Comparison of ENCODE assay signal across 26 mouse cellular contexts in genomic region chr4:152073715-152074114, GRCm38 (mm10). TPM values are rescaled to one million over a fixed set of nuclear protein-coding genes. Genes with fewer than 3 reads are reported as not detected.
DNase-seq lines count a peak whose midpoint lies in the region; ATAC-seq and TF ChIP-seq lines count a peak whose summit lies in the region.
"Had no signal": no experiment of that assay in that cellular context is flagged by ENCODE, and none has a peak within 500 bp of the region (broad histone marks: within the 10 kb centered on the region; RNA-seq: fewer than 3 reads in every experiment).

No protein-coding gene starts in this region.

- H3K36me3 ChIP-seq in forebrain, embryonic 10.5 days (replicated peaks): no peaks in the 10 kb centered on the region
- H3K36me3 ChIP-seq in forebrain, embryonic 14.5 days (ENCODE audit: control insufficient read depth, insufficient read depth, low read length): no peaks in the 10 kb centered on the region
- H3K36me3 ChIP-seq in kidney, postnatal 0 days (ENCODE audit: insufficient read depth, low read length): no peaks in the 10 kb centered on the region
- H3K36me3 ChIP-seq in intestine, embryonic 15.5 days: no peaks in the 10 kb centered on the region
- H3K36me3 ChIP-seq: limb, embryonic 12.5 days; liver, embryonic 15.5 days; lung, embryonic 15.5 days had no signal

- TF ChIP-seq CTCF in kidney, postnatal 0 days (IDR thresholded peaks at IDR 0.05; ENCODE audit: low read depth): no peak

- 0 out of 2 replicates have a peak overlapping the region, but pooled peaks have one; percentile 20 for H3K27ac ChIP-seq in forebrain, embryonic 10.5 days
- no peak overlapping the region for H3K27ac ChIP-seq in forebrain, embryonic 14.5 days (ENCODE audit: low read depth, low read length)
- no peak overlapping the region for H3K27ac ChIP-seq in kidney, postnatal 0 days
- no peak overlapping the region for H3K27ac ChIP-seq in intestine, embryonic 15.5 days
- H3K27ac ChIP-seq: hindbrain, embryonic 14.5 days; left cerebral cortex, adult 2 months; limb, embryonic 12.5 days; liver, embryonic 15.5 days; lung, embryonic 15.5 days had no signal

- no peak overlapping the region for H3K9ac ChIP-seq in forebrain, embryonic 14.5 days (ENCODE audit: low read length)
- no peak overlapping the region for H3K9ac ChIP-seq in kidney, postnatal 0 days (ENCODE audit: low read depth, low read length)
- no peak overlapping the region for H3K9ac ChIP-seq in intestine, embryonic 15.5 days
- H3K9ac ChIP-seq: hindbrain, embryonic 14.5 days; limb, embryonic 12.5 days; liver, embryonic 15.5 days; lung, embryonic 15.5 days had no signal

- peaks cover 29% of the 10 kb centered on the region for H3K4me1 ChIP-seq in forebrain, embryonic 10.5 days
- no peaks in the 10 kb centered on the region for H3K4me1 ChIP-seq in forebrain, embryonic 14.5 days (ENCODE audit: control insufficient read depth, insufficient read depth, low read length)
- H3K4me1 ChIP-seq in kidney, postnatal 0 days (replicated peaks; ENCODE audit: insufficient read depth, low read length): no peaks in the 10 kb centered on the region; the same call in 1 of the 2 replicates
- H3K4me1 ChIP-seq in intestine, embryonic 15.5 days (replicated peaks): peaks cover 7% of the 10 kb centered on the region

- no peaks in the 10 kb centered on the region for H3K27me3 ChIP-seq in forebrain, embryonic 10.5 days (ENCODE audit: poor library complexity, severe bottlenecking)
- no peaks in the 10 kb centered on the region for H3K27me3 ChIP-seq in forebrain, embryonic 14.5 days (replicated peaks; ENCODE audit: control insufficient read depth, insufficient read depth, low read length)
- no peaks in the 10 kb centered on the region for H3K27me3 ChIP-seq in kidney, postnatal 0 days (ENCODE audit: insufficient read depth, low read length)
- H3K27me3 ChIP-seq in intestine, embryonic 15.5 days (replicated peaks): no peaks in the 10 kb centered on the region
- H3K27me3 ChIP-seq: limb, embryonic 12.5 days; lung, embryonic 15.5 days; Patski had no signal

- H3K4me3 ChIP-seq in forebrain, embryonic 10.5 days: no peak overlapping the region
- no peak overlapping the region for H3K4me3 ChIP-seq in forebrain, embryonic 14.5 days (ENCODE audit: low read depth, low read length)
- no peak overlapping the region for H3K4me3 ChIP-seq in kidney, postnatal 0 days (replicated peaks; ENCODE audit: low read depth, low read length)
- no peak overlapping the region for H3K4me3 ChIP-seq in intestine, embryonic 15.5 days (replicated peaks)
- H3K4me3 ChIP-seq: left cerebral cortex, adult 2 months; limb, embryonic 12.5 days; liver, embryonic 15.5 days; lung, embryonic 15.5 days had no signal

- no peak for ATAC-seq in forebrain, embryonic 14.5 days
- ATAC-seq in kidney, postnatal 0 days (replicated peaks; ENCODE audit: low FRiP score, low read depth): 0 out of 2 replicates have a peak, but pooled peaks have one; percentile 24
- peak; percentile 56 for ATAC-seq in megakaryocyte-erythroid progenitor cell, adult 5-6 weeks (replicated peaks; ENCODE audit: low FRiP score, low TSS enrichment, poor library complexity, severe bottlenecking)
- ATAC-seq in intestine, embryonic 15.5 days: no peak
- ATAC-seq: forebrain, embryonic 16.5 days; Patski had no signal

- 84% methylated on average over 6 of the region's 6 CpGs for WGBS in forebrain, embryonic 10.5 days
- WGBS in forebrain, embryonic 14.5 days: 88% methylated on average over 6 of the region's 6 CpGs
- 77% methylated on average over 6 of the region's 6 CpGs for WGBS in kidney, postnatal 0 days
- 89% methylated on average over 6 of the region's 6 CpGs for WGBS in intestine, embryonic 15.5 days

- H3K9me3 ChIP-seq in forebrain, embryonic 10.5 days: no peaks in the 10 kb centered on the region
- H3K9me3 ChIP-seq in forebrain, embryonic 14.5 days (replicated peaks; ENCODE audit: control insufficient read depth, low read length): no peaks in the 10 kb centered on the region
- no peaks in the 10 kb centered on the region for H3K9me3 ChIP-seq in kidney, postnatal 0 days (replicated peaks; ENCODE audit: low read length)
- H3K9me3 ChIP-seq in intestine, embryonic 15.5 days: no peaks in the 10 kb centered on the region
- H3K9me3 ChIP-seq: limb, embryonic 12.5 days; liver, embryonic 15.5 days; lung, embryonic 15.5 days had no signal

- no peak for DNase-seq in forebrain, embryonic 10.5 days (ENCODE audit: extremely low spot score, low spot score)
- DNase-seq in forebrain, embryonic 14.5 days (ENCODE audit: low spot score): no peak
- no peak for DNase-seq in kidney, postnatal 0 days (ENCODE audit: low spot score)
- DNase-seq in kidney, postnatal 4 days: no peak
- peak; percentile 54 for DNase-seq in adipocyte (ENCODE audit: low spot score)
- DNase-seq in spleen, postnatal 4 days (ENCODE audit: low spot score in 2 of 2): no peak
- DNase-seq: adrenal gland, postnatal 25 days; cerebellum, adult 2 months; cerebellum, postnatal 14 days; heart, postnatal 4 days; kidney, adult 11 months; lung, postnatal 36 days; midbrain, embryonic 14.5 days; right cerebral cortex, adult 18-20 months had no signal

- no peak overlapping the region for H3K4me2 ChIP-seq in forebrain, embryonic 14.5 days (ENCODE audit: low read length)
- no peak overlapping the region for H3K4me2 ChIP-seq in kidney, postnatal 0 days (ENCODE audit: low read length)
- H3K4me2 ChIP-seq in intestine, embryonic 15.5 days (replicated peaks): no peak overlapping the region
- H3K4me2 ChIP-seq: hindbrain, embryonic 14.5 days; limb, embryonic 12.5 days; liver, embryonic 15.5 days; lung, embryonic 15.5 days had no signal

RNA-seq across cellular contexts. Expression of gene Plekhg5, which starts 1.4 kb away (rescaled TPM):
- polyA plus RNA-seq in forebrain, embryonic 10.5 days (2016; fragmentation: Nextera tagmentation; extraction: Ambion mirVana): 9.6 and 9.8 TPM in 2 replicates
- 5.0 and 7.1 TPM in 2 replicates for polyA plus RNA-seq in forebrain, embryonic 14.5 days (2014; fragmentation: Nextera tagmentation; extraction: Ambion mirVana)
- 18.3 and 19.3 TPM in 2 replicates for polyA plus RNA-seq in kidney, postnatal 0 days (2015; fragmentation: Nextera tagmentation; extraction: Ambion mirVana)
- total RNA-seq in megakaryocyte-erythroid progenitor cell, adult 5-6 weeks (2014; fragmentation: Nextera tagmentation): 8.9 and 15.6 TPM in 2 replicates
- total RNA-seq in megakaryocyte-erythroid progenitor cell, adult 5-6 weeks (2017): 6.8 and 7.1 TPM in 2 replicates
- 11.0 and 12.9 TPM in 2 replicates for polyA plus RNA-seq in intestine, embryonic 15.5 days (2015; fragmentation: Nextera tagmentation; extraction: Ambion mirVana)

RNA-seq across cellular contexts. Expression of gene Nol9, which starts 34.6 kb away (rescaled TPM):
- 42.0 and 43.0 TPM in 2 replicates for polyA plus RNA-seq in forebrain, embryonic 10.5 days (2016; fragmentation: Nextera tagmentation; extraction: Ambion mirVana)
- polyA plus RNA-seq in forebrain, embryonic 14.5 days (2014; fragmentation: Nextera tagmentation; extraction: Ambion mirVana): 16.1 and 19.8 TPM in 2 replicates
- 20.0 and 20.5 TPM in 2 replicates for polyA plus RNA-seq in kidney, postnatal 0 days (2015; fragmentation: Nextera tagmentation; extraction: Ambion mirVana)
- total RNA-seq in megakaryocyte-erythroid progenitor cell, adult 5-6 weeks (2014; fragmentation: Nextera tagmentation): 64.3 and 67.6 TPM in 2 replicates
- 45.2 and 60.8 TPM in 2 replicates for total RNA-seq in megakaryocyte-erythroid progenitor cell, adult 5-6 weeks (2017)
- 31.3 and 31.7 TPM in 2 replicates for polyA plus RNA-seq in intestine, embryonic 15.5 days (2015; fragmentation: Nextera tagmentation; extraction: Ambion mirVana)

RNA-seq across cellular contexts. Expression of gene Tas1r1, which starts 35.3 kb away (rescaled TPM):
- 0.48 and 0.79 TPM in 2 replicates for polyA plus RNA-seq in forebrain, embryonic 10.5 days (2016; fragmentation: Nextera tagmentation; extraction: Ambion mirVana)
- polyA plus RNA-seq in forebrain, embryonic 14.5 days (2014; fragmentation: Nextera tagmentation; extraction: Ambion mirVana): 0.32 and 0.70 TPM in 2 replicates
- 0.39 and 0.45 TPM in 2 replicates for polyA plus RNA-seq in kidney, postnatal 0 days (2015; fragmentation: Nextera tagmentation; extraction: Ambion mirVana)
- total RNA-seq in megakaryocyte-erythroid progenitor cell, adult 5-6 weeks (2014; fragmentation: Nextera tagmentation): 0.74 TPM in 1 of 2 replicates, not detected in the other
- 0.88 TPM in 1 of 2 replicates, not detected in the other for total RNA-seq in megakaryocyte-erythroid progenitor cell, adult 5-6 weeks (2017)
- 0.19 and 0.44 TPM in 2 replicates for polyA plus RNA-seq in intestine, embryonic 15.5 days (2015; fragmentation: Nextera tagmentation; extraction: Ambion mirVana)
- total RNA-seq: liver, adult 2 months; monocyte, adult 5-6 weeks; neutrophil, adult 5-6 weeks had no signal
- polyA plus RNA-seq: liver, adult 2 months had no signal

RNA-seq across cellular contexts. Expression of gene Tnfrsf25, which starts 42.0 kb away (rescaled TPM):
- 0.72 and 0.96 TPM in 2 replicates for polyA plus RNA-seq in forebrain, embryonic 10.5 days (2016; fragmentation: Nextera tagmentation; extraction: Ambion mirVana)
- polyA plus RNA-seq in forebrain, embryonic 14.5 days (2014; fragmentation: Nextera tagmentation; extraction: Ambion mirVana): 0.62 and 1.3 TPM in 2 replicates
- polyA plus RNA-seq in kidney, postnatal 0 days (2015; fragmentation: Nextera tagmentation; extraction: Ambion mirVana): 0.68 and 0.83 TPM in 2 replicates
- not detected in 2 replicates for total RNA-seq in megakaryocyte-erythroid progenitor cell, adult 5-6 weeks (2014; fragmentation: Nextera tagmentation)
- total RNA-seq in megakaryocyte-erythroid progenitor cell, adult 5-6 weeks (2017): not detected in 2 replicates
- 1.4 and 1.5 TPM in 2 replicates for polyA plus RNA-seq in intestine, embryonic 15.5 days (2015; fragmentation: Nextera tagmentation; extraction: Ambion mirVana)
- total RNA-seq: monocyte, adult 5-6 weeks had no signal

RNA-seq across cellular contexts. Expression of gene Zbtb48, which starts 46.2 kb away (rescaled TPM):
- 24.1 and 24.4 TPM in 2 replicates for polyA plus RNA-seq in forebrain, embryonic 10.5 days (2016; fragmentation: Nextera tagmentation; extraction: Ambion mirVana)
- polyA plus RNA-seq in forebrain, embryonic 14.5 days (2014; fragmentation: Nextera tagmentation; extraction: Ambion mirVana): 17.2 and 21.6 TPM in 2 replicates
- 14.4 and 16.3 TPM in 2 replicates for polyA plus RNA-seq in kidney, postnatal 0 days (2015; fragmentation: Nextera tagmentation; extraction: Ambion mirVana)
- 6.6 and 27.2 TPM in 2 replicates for total RNA-seq in megakaryocyte-erythroid progenitor cell, adult 5-6 weeks (2014; fragmentation: Nextera tagmentation)
- total RNA-seq in megakaryocyte-erythroid progenitor cell, adult 5-6 weeks (2017): 7.0 and 10.6 TPM in 2 replicates
- polyA plus RNA-seq in intestine, embryonic 15.5 days (2015; fragmentation: Nextera tagmentation; extraction: Ambion mirVana): 15.6 and 19.0 TPM in 2 replicates

Comparison
In these comparisons a context has a peak if more than half of its experiments do, and no peak if none do; other contexts are left out.
1. ATAC-seq: peak in kidney, postnatal 0 days (single experiment) and megakaryocyte-erythroid progenitor cell, adult 5-6 weeks (single experiment); none in forebrain, embryonic 14.5 days (single experiment) and intestine, embryonic 15.5 days (single experiment).